Mouse (Mus musculus): Measurements from ENCODE around the gene Cenph. TPM values are rescaled to one million over a fixed set of nuclear protein-coding genes. Genes with fewer than 3 reads are reported as not detected.
"Not testable (repeated sequence)": the region's sequence is repeated elsewhere in the genome, so short reads cannot be mapped to it uniquely, and the experiment has no call there.

Cenph gene
- total RNA-seq, 2 experiments from 2014 or later: 4.5 to 6.2 TPM

GRCm38 (mm10) chr13:100746090-100746489 lies 29.6 kb downstream of the Cenph start:
- DNase-seq: no peak

- DNase-seq: peak; percentile 96
Observed at GRCm38 (mm10) chr13:100744036-100744744, 31.5 kb downstream of the Cenph start, which contains the start of gene Mrps36. Gene Mrps36 (minus strand): TSS chr13:100744659.

- no peak for DNase-seq
Observed at GRCm38 (mm10) chr13:100743346-100744035, 32.2 kb downstream of the Cenph start.

DNA sequence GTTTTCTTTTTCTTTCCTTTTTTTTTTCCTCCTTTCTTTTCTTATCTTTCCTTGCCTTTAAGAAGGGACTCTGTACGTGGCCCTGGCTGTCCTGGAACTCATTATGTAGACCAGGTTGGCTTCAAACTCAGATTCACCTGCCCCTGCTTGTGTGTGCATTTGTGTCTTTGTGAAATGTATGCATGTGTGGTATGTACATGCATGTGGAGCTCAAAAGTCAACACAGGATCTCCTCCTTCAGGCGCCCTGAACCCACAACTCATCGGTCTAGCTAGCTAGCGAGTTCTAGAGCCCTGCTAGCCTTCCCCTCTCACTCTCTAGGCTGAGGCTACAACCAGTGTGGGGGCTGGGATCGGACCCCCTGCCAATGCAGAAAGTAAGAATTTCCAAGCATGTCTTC lies 32.9 kb downstream of the Cenph start:
- DNase-seq: no peak

- no peak for DNase-seq
Observed at GRCm38 (mm10) chr13:100732756-100733155, 42.9 kb downstream of the Cenph start.

GRCm38 (mm10) chr13:100731462-100732046 lies 44.1 kb downstream of the Cenph start:
- DNase-seq: not testable (repeated sequence)

DNA sequence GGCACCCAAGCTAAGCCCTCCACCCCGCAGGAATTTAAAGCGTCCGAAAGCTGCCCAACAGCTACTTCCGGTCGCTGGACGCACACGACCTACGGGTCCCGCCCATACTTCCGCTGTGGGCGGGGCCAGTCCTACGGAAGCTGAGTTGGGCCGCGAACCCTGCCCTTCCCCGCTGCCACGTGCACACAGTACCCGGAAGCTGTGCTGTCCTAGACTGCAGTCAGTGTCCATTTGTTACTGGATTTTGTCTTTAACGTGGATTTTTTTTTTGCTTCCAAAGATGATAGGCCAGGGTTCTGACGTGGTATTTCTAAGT lies 44.9 kb downstream of the Cenph start, which contains the start of gene Cdk7:
Gene Cdk7 (minus strand): TSS at position 79 of the 316 bp plus-strand sequence.
- peak; percentile 96 for DNase-seq

DNA sequence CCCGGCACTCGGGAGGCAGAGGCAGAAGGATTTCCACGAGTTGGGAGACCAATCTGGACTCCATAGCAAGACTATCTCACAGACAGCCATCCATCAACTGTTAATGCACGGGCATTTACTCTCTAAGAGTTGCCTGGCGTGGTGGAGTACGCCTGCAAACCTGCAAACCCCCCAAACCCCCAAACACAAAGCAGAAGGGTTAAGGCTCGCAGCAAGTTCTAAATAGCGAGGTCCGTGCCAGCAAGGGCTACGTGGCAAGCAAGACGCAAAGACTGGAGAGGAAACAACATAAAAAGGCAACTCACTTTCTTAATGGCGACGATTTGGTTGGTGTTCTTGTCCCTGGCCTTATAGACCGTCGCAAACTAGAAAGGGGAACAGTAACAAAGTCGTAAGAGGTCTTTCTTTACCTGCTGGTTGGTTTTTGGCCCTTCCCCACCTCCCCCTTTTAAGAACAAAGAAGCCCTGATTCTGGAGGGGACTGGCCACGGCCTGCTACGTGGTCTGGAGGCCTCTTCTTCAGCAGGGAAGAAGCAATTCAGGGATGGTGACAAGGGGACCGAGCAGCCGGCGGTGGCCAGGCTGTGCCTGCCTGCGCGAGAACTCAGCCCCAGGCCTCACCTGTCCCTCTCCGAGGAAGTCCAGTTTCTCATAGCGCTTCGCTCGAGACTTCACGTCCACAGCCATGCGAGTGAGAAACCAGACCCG lies 45.4 kb downstream of the Cenph start:
- DNase-seq: no peak

- not testable (repeated sequence) for DNase-seq
Observed at GRCm38 (mm10) chr13:100728530-100728929, 47.2 kb downstream of the Cenph start.

- no peak for DNase-seq
Observed at GRCm38 (mm10) chr13:100728086-100728485, 47.6 kb downstream of the Cenph start.

DNA sequence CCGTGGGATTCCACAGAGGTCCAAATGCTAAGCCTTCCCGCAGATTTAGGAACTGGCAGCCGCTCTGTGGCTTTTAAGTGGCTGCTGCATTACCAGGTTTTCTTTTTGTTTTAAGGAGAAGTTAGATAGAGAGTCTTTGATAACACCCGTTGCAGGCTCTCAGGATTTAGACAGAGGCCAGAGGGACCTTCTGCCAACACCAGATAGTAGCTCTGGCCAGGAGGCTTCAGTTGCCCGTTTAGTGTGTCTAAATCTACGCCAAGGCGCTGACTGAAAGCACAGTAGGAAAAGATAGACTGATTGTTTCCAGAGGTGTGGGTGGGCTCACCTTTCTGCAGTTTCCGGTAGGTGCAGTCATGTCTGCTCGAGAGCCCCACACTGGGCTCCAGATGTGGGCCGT lies 50.5 kb downstream of the Cenph start:
- no peak for DNase-seq

DNA sequence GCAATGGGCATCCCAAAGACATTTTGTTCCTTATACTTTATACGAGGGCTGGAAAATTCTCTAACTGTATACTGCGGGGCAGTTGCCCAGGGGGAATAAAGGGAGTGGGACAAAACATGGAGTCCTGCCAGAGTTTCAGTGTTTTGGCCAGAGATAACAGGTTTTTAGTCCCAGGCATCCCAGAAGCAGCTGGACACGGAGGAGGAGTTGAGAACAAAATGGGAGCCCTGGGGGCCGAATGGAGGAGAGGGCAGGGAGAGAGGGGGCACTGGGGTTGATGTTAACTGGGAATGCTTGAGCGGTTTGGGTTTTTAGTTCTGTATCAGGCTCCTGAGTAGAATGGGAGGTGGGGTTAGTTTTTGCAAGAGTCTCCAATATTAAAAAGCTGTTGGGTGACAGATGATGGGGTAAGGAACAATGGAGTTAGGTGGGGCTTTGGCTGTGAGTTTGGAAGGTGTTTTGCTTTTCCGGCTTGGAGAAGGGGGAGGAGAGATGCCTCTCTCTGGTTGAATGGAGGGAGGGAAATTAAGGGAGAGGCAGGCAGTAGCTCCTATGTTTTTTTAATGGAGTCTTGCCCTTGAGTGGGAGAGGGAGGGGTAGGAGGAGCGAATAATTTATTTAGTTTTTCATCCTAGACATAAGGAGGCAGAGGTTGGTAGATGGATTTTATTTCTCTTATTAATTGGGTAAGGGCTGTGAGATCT lies 51.5 kb downstream of the Cenph start:
- peak; percentile 53 for DNase-seq

DNA sequence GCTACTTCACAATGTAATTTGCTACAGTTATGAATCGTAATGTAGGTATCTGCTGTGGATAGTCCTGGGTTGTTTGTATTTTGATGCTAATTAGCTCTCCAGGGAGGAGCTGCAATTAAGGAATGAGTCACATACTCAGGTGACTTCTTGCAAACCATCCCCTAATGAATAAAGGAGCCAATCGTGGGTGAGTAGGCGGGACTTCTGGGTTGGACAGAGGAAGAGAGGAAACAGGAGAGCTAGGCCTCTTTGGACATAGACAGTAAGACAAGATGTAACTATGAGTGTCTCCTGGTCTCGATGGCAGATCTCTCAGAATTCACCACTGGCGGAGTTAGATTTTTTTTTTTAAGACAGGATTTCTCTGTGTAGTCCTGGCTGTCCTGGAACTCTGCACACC lies 54.0 kb downstream of the Cenph start:
- DNase-seq: no peak

DNA sequence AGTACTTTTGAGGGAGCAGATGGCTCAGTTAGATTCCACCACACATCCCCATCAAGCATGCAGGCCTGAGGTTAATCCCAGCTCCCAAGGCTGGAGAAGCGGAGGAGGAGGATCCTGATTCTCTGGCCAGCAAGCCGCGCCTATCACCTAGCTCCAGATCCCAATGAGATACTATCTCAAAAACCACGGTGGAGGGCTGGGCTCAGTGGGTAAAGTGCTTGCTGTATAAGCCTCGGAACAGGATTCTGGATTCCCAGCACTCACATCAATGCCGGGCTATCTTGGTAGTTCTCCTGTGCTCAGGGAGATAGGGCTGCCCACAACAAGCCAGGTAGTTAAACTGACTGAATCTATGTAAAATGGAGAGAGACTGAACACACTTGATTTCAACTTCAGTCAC lies 60.2 kb downstream of the Cenph start:
- no peak for DNase-seq

Other genes starting within 250 kb of the Cenph start
- gene Ocln, start 223.2 kb downstream of the Cenph start, total RNA-seq (2021): 1 to 10 TPM; 8.0 to 8.3 TPM
- 1 to 10 TPM; 1.4 to 1.8 TPM for gene Marveld2, start 158.9 kb downstream of the Cenph start, total RNA-seq (2021)
- gene Ak6, start 124.9 kb downstream of the Cenph start, total RNA-seq (2021): 10 to 100 TPM; 75.2 to 80.4 TPM
- gene Rad17, start 124.8 kb downstream of the Cenph start, total RNA-seq (2021): 10 to 100 TPM; 20.4 to 21.4 TPM
- gene Taf9, start 124.3 kb downstream of the Cenph start, total RNA-seq (2021): 10 to 100 TPM; 15.4 to 19.5 TPM
- 1 to 10 TPM; 3.9 to 4.3 TPM for gene Ccdc125, start 106.2 kb downstream of the Cenph start, total RNA-seq (2021)
- 10 to 100 TPM; 42.2 to 42.3 TPM for gene Cdk7, start 45.0 kb downstream of the Cenph start, total RNA-seq (2021)
- 100 to 1,000 TPM; 235 to 250 TPM for gene Mrps36, start 31.2 kb downstream of the Cenph start, total RNA-seq (2021)
- 10 to 100 TPM; 25.6 to 35.0 TPM for gene Ccnb1, start 10.7 kb upstream of the Cenph start, total RNA-seq (2021)
- gene Slc30a5, start 57.5 kb upstream of the Cenph start, total RNA-seq (2021): 10 to 100 TPM; 47.4 to 47.5 TPM